Mouse (Mus musculus): Measurements from ENCODE around the gene Inpp4b. TPM values are rescaled to one million over a fixed set of nuclear protein-coding genes. Genes with fewer than 3 reads are reported as not detected.

Gene Inpp4b
- total and polyA plus RNA-seq, 3 experiments: 7.3 to 73.4 (median 68.9) TPM

- Histone ChIP-seq H3K36me3 (ENCODE audit: control insufficient read depth, insufficient read depth, low read length) (no peaks in the 10 kb centered on the region), H3K27ac (no peak overlapping the region), H3K4me1 (ENCODE audit: control insufficient read depth, insufficient read depth, low read length) (no peaks in the 10 kb centered on the region), H3K27me3 (ENCODE audit: control insufficient read depth, insufficient read depth, low read length) (no peaks in the 10 kb centered on the region), H3K79me2 (replicated peaks; ENCODE audit: control insufficient read depth, insufficient read depth, low read length) (no peaks in the 10 kb centered on the region), H3K9ac (ENCODE audit: low read depth, low read length) (no peak overlapping the region), H3K4me3 (no peak overlapping the region)
- 91% methylated on average over 1 of the region's 1 CpGs for WGBS
- intact Hi-C loops (cut with DNase I): no loop called here
- TF ChIP-seq EP300 (IDR thresholded peaks at IDR 0.05; ENCODE audit: insufficient read depth, low read depth, low read length) (no peak), POLR2A (IDR thresholded peaks at IDR 0.05; ENCODE audit: insufficient read depth, low read depth, low read length) (no peak), CTCF (IDR thresholded peaks at IDR 0.05) (no peak)
- DNase-seq: no peak
Observed at GRCm38 (mm10) chr8:81736103-81736502, 393.7 kb downstream of the Inpp4b start.

GRCm38 (mm10) chr8:81742588-81742987 is 400.2 kb downstream of the Inpp4b start:
- WGBS: 83% methylated on average over 7 of the region's 7 CpGs

DNA sequence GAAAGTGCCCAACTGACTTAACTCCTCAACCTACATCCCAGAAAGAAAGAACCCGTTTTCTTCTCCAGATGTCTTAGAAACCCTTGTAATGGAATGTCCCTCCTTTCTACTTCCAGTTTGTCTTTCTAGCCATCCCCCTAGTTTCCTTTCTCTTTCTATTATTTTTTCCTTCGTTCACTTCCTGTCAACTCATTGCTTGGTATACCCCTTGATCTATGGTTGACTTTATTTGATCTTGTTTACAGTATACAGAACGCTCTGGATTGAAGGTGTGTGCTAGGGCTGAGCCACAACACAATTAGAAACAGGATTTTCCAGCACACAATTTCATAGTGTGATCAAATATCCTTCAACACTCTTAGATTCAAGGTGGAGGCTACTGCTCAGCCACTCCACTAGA is 400.7 kb downstream of the Inpp4b start:
- WGBS: 63% methylated on average over 3 of the region's 3 CpGs
- H3K27ac ChIP-seq: no peak overlapping the region
- H3K27me3 ChIP-seq (ENCODE audit: control insufficient read depth, insufficient read depth, low read length): no peaks in the 10 kb centered on the region
- no peaks in the 10 kb centered on the region for H3K79me2 ChIP-seq (replicated peaks; ENCODE audit: control insufficient read depth, insufficient read depth, low read length)
- TF ChIP-seq POLR2A (IDR thresholded peaks at IDR 0.05; ENCODE audit: insufficient read depth, low read depth, low read length) (no peak), EP300 (IDR thresholded peaks at IDR 0.05; ENCODE audit: insufficient read depth, low read depth, low read length) (no peak), CTCF (IDR thresholded peaks at IDR 0.05) (no peak)
- DNase-seq: no peak
- intact Hi-C loops (cut with DNase I): no loop called here
- no peaks in the 10 kb centered on the region for H3K4me1 ChIP-seq (ENCODE audit: control insufficient read depth, insufficient read depth, low read length)
- no peak overlapping the region for H3K9ac ChIP-seq (ENCODE audit: low read depth, low read length)
- H3K4me3 ChIP-seq: no peak overlapping the region
- H3K36me3 ChIP-seq (ENCODE audit: control insufficient read depth, insufficient read depth, low read length): no peaks in the 10 kb centered on the region

More at GRCm38 (mm10) chr8:81742588-81742987, 400.2 kb downstream of the Inpp4b start:
- H3K36me3 ChIP-seq (ENCODE audit: control insufficient read depth, insufficient read depth, low read length): no peaks in the 10 kb centered on the region
- intact Hi-C loops (cut with DNase I): no loop called here
- no peak for TF ChIP-seq EP300 (IDR thresholded peaks at IDR 0.05; ENCODE audit: insufficient read depth, low read depth, low read length)
- TF ChIP-seq POLR2A (IDR thresholded peaks at IDR 0.05; ENCODE audit: insufficient read depth, low read depth, low read length): no peak
- no peak for TF ChIP-seq CTCF (IDR thresholded peaks at IDR 0.05)
- no peaks in the 10 kb centered on the region for H3K4me1 ChIP-seq (ENCODE audit: control insufficient read depth, insufficient read depth, low read length)
- no peaks in the 10 kb centered on the region for H3K27me3 ChIP-seq (ENCODE audit: control insufficient read depth, insufficient read depth, low read length)
- H3K4me3 ChIP-seq: no peak overlapping the region
- no peaks in the 10 kb centered on the region for H3K79me2 ChIP-seq (replicated peaks; ENCODE audit: control insufficient read depth, insufficient read depth, low read length)
- DNase-seq: no peak
- no peak overlapping the region for H3K27ac ChIP-seq
- H3K9ac ChIP-seq (ENCODE audit: low read depth, low read length): no peak overlapping the region

GRCm38 (mm10) chr8:81745439-81745838 is 403.1 kb downstream of the Inpp4b start:
- Histone ChIP-seq H3K27me3 (ENCODE audit: control insufficient read depth, insufficient read depth, low read length) (no peaks in the 10 kb centered on the region), H3K79me2 (replicated peaks; ENCODE audit: control insufficient read depth, insufficient read depth, low read length) (no peaks in the 10 kb centered on the region), H3K4me1 (ENCODE audit: control insufficient read depth, insufficient read depth, low read length) (no peaks in the 10 kb centered on the region), H3K9ac (ENCODE audit: low read depth, low read length) (no peak overlapping the region), H3K4me3 (no peak overlapping the region), H3K36me3 (ENCODE audit: control insufficient read depth, insufficient read depth, low read length) (no peaks in the 10 kb centered on the region), H3K27ac (no peak overlapping the region)
- no peak for DNase-seq
- no peak for TF ChIP-seq POLR2A (IDR thresholded peaks at IDR 0.05; ENCODE audit: insufficient read depth, low read depth, low read length)
- TF ChIP-seq EP300 (IDR thresholded peaks at IDR 0.05; ENCODE audit: insufficient read depth, low read depth, low read length): no peak
- no peak for TF ChIP-seq CTCF (IDR thresholded peaks at IDR 0.05)
- 70% methylated on average over 1 of the region's 1 CpGs for WGBS
- intact Hi-C loops (cut with DNase I): no loop called here

DNA sequence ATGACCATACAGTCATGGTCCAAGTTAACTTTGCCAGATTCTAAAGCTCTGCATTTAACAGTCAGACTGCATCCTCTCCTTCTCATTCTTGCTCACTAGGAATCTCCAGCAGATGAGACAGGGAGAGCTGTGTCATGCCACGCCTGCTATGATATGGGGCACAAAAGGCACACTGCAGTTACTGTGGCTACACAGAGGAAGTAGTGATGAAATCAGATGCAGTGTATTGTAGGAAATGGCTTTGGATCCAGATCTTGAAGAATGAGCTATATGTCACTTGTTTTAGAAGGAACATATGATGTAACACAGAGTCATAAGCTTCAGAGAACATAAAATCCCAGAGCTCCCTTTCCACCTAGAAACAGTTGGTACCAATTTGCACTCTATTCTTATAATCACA is 408.8 kb downstream of the Inpp4b start:
- no peaks in the 10 kb centered on the region for H3K36me3 ChIP-seq (ENCODE audit: control insufficient read depth, insufficient read depth, low read length)
- no peak overlapping the region for H3K4me3 ChIP-seq
- H3K27ac ChIP-seq: no peak overlapping the region
- DNase-seq: no peak
- 53% methylated on average over 1 of the region's 1 CpGs for WGBS
- intact Hi-C loops (cut with DNase I): no loop called here
- H3K9ac ChIP-seq (ENCODE audit: low read depth, low read length): no peak overlapping the region
- TF ChIP-seq POLR2A (IDR thresholded peaks at IDR 0.05; ENCODE audit: insufficient read depth, low read depth, low read length): no peak
- no peak for TF ChIP-seq CTCF (IDR thresholded peaks at IDR 0.05)
- TF ChIP-seq EP300 (IDR thresholded peaks at IDR 0.05; ENCODE audit: insufficient read depth, low read depth, low read length): no peak
- H3K27me3 ChIP-seq (ENCODE audit: control insufficient read depth, insufficient read depth, low read length): no peaks in the 10 kb centered on the region
- no peaks in the 10 kb centered on the region for H3K4me1 ChIP-seq (ENCODE audit: control insufficient read depth, insufficient read depth, low read length)
- H3K79me2 ChIP-seq (replicated peaks; ENCODE audit: control insufficient read depth, insufficient read depth, low read length): no peaks in the 10 kb centered on the region

DNA sequence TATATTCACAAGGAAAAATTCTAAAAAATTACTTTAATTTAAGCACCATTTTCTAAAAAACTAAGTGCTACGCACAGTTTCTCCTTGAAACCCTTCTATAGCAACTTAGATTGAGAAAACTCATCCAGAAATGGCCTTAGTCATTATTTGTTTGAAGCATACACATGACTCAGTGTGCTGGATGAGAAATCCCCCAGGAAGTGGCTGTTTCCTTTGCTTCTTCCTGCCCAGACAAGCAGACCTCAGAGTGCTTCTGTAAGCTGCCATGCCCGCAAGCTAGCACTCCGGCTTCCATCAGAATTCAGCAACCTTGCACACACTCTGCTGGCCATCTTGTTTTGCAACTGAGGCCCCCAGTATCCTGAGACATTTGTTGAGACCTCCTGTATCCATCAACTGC is 414.3 kb downstream of the Inpp4b start:
- Histone ChIP-seq H3K4me1 (ENCODE audit: control insufficient read depth, insufficient read depth, low read length) (no peaks in the 10 kb centered on the region), H3K9ac (ENCODE audit: low read depth, low read length) (no peak overlapping the region), H3K27ac (no peak overlapping the region), H3K79me2 (replicated peaks; ENCODE audit: control insufficient read depth, insufficient read depth, low read length) (no peaks in the 10 kb centered on the region), H3K36me3 (ENCODE audit: control insufficient read depth, insufficient read depth, low read length) (no peaks in the 10 kb centered on the region), H3K27me3 (ENCODE audit: control insufficient read depth, insufficient read depth, low read length) (no peaks in the 10 kb centered on the region), H3K4me3 (no peak overlapping the region)
- intact Hi-C loops (cut with DNase I): no loop called here
- WGBS: 53% methylated on average over 3 of the region's 3 CpGs
- TF ChIP-seq CTCF (IDR thresholded peaks at IDR 0.05): no peak
- TF ChIP-seq EP300 (IDR thresholded peaks at IDR 0.05; ENCODE audit: insufficient read depth, low read depth, low read length): no peak
- TF ChIP-seq POLR2A (IDR thresholded peaks at IDR 0.05; ENCODE audit: insufficient read depth, low read depth, low read length): no peak
- DNase-seq: no peak
